Mouse (Mus musculus) neural tube, embryonic 15.5 days (tissue): ENCODE results near the gene Ehhadh. TPM values are rescaled to one million over a fixed set of nuclear protein-coding genes. Genes with fewer than 3 reads are reported as not detected.
"Not testable (repeated sequence)": the region's sequence is repeated elsewhere in the genome, so short reads cannot be mapped to it uniquely, and the experiment has no call there.

Source experiments
- ATAC-seq: fragments of 200-750 bp; cut with Nextera tagmentation; 2 replicates; pipeline ENCODE4 v1.8.0; 2017; ENCODE audit warnings: mild to moderate bottlenecking, moderate TSS enrichment, moderate library complexity; ENCODE audit not compliant: low FRiP score
- H3K27ac ChIP-seq: fragments of 300-500 bp; sonication (generic); replicated peaks from 2 replicates; pipeline ENCODE4 v1.5.1; 2015; ENCODE audit warnings: mild to moderate bottlenecking, inconsistent platforms
- H3K27me3 ChIP-seq: fragments of 300-500 bp; sonication (generic); replicated peaks from 2 replicates; pipeline ENCODE4 v1.6.1; 2015; ENCODE audit warnings: inconsistent platforms
- H3K36me3 ChIP-seq: fragments of 300-500 bp; sonication (generic); 2 replicates; pipeline ENCODE4 v1.6.1; 2015; ENCODE audit warnings: inconsistent platforms
- H3K4me1 ChIP-seq: fragments of 300-500 bp; sonication (generic); 2 replicates; pipeline ENCODE4 v1.6.1; 2015; ENCODE audit warnings: inconsistent platforms
- H3K4me2 ChIP-seq: fragments of 300-500 bp; sonication (generic); 2 replicates; pipeline ENCODE4 v1.6.1; 2015; ENCODE audit warnings: inconsistent platforms, mild to moderate bottlenecking, moderate library complexity
- H3K4me3 ChIP-seq: fragments of 300-500 bp; sonication (generic); replicated peaks from 2 replicates; pipeline ENCODE4 v1.5.1; 2015; ENCODE audit warnings: mild to moderate bottlenecking, inconsistent platforms
- H3K9ac ChIP-seq: fragments of 300-500 bp; sonication (generic); replicated peaks from 2 replicates; pipeline ENCODE4 v1.6.1; 2015; ENCODE audit warnings: mild to moderate bottlenecking, inconsistent platforms
- H3K9me3 ChIP-seq: fragments of 300-500 bp; sonication (generic); replicated peaks from 2 replicates; pipeline ENCODE4 v1.6.1; 2016; ENCODE audit warnings: inconsistent platforms
- WGBS: fragments of 180-500 bp; shearing (Covaris S2); methylation state at CpG from one replicate; pipeline ENCODE4 v1.1.7; 2015; ENCODE audit warnings: mixed read lengths; 5-methylcytosine and 5-hydroxymethylcytosine counted together
- polyA plus RNA-seq: library from polyadenylated mRNA; unstranded; fragments of >200 nt; fragmentation: Nextera tagmentation; extraction: Ambion mirVana; gene quantifications from 2 replicates; pipeline ENCODE4 v1.2.1, GENCODE M21; 2015

Ehhadh gene
- polyA plus RNA-seq, 1 experiment from 2014 or later = 1.7 TPM

- Histone ChIP-seq H3K4me2 (no peak overlapping the region), H3K4me1 (no peaks in the 10 kb centered on the region), H3K9ac (no peak overlapping the region), H3K9me3 (no peaks in the 10 kb centered on the region), H3K36me3 (no peaks in the 10 kb centered on the region), H3K27me3 (no peaks in the 10 kb centered on the region), H3K4me3 (no peak overlapping the region), H3K27ac (no peak overlapping the region)
- WGBS = 75% methylated on average over 9 of the region's 9 CpGs
- no peak for ATAC-seq
Measured at GRCm38 (mm10) chr16:21825612-21826031, 38.0 kb upstream of the Ehhadh start.

- Histone ChIP-seq H3K9me3 (no peaks in the 10 kb centered on the region), H3K9ac (no peak overlapping the region), H3K27me3 (no peaks in the 10 kb centered on the region), H3K4me2 (no peak overlapping the region), H3K4me3 (no peak overlapping the region), H3K27ac (no peak overlapping the region), H3K4me1 (peaks cover 8% of the 10 kb centered on the region), H3K36me3 (no peaks in the 10 kb centered on the region)
- ATAC-seq = no peak
- 55% methylated on average over 8 of the region's 8 CpGs for WGBS
Measured at GRCm38 (mm10) chr16:21818629-21819028, 31.0 kb upstream of the Ehhadh start.

- Histone ChIP-seq H3K4me1 (peaks cover 8% of the 10 kb centered on the region), H3K9me3 (no peaks in the 10 kb centered on the region), H3K4me2 (no peak overlapping the region), H3K4me3 (no peak overlapping the region), H3K27ac (no peak overlapping the region), H3K9ac (no peak overlapping the region), H3K36me3 (no peaks in the 10 kb centered on the region), H3K27me3 (no peaks in the 10 kb centered on the region)
- 49% methylated on average over 9 of the region's 9 CpGs for WGBS
- no peak for ATAC-seq
Measured at GRCm38 (mm10) chr16:21818132-21818531, 30.5 kb upstream of the Ehhadh start.

GRCm38 (mm10) chr16:21815669-21816010, 28.0 kb upstream of the Ehhadh start:
- Histone ChIP-seq H3K4me1 (peaks cover 8% of the 10 kb centered on the region), H3K9me3 (no peaks in the 10 kb centered on the region), H3K27ac (peak overlapping the region; percentile 76), H3K4me3 (peak overlapping the region; percentile 17; the same call in 1 of the 2 replicates), H3K9ac (peak overlapping the region; percentile 36; the same call in 1 of the 2 replicates), H3K27me3 (no peaks in the 10 kb centered on the region), H3K4me2 (peak overlapping the region; percentile 40), H3K36me3 (no peaks in the 10 kb centered on the region)
- peak; percentile 74 for ATAC-seq
- 15% methylated on average over 7 of the region's 7 CpGs for WGBS

GRCm38 (mm10) chr16:21814861-21815668, 27.5 kb upstream of the Ehhadh start:
- Histone ChIP-seq H3K4me2 (peak overlapping the region; percentile 40), H3K27ac (peak overlapping the region; percentile 76), H3K36me3 (peaks cover 3% of the 10 kb centered on the region; the same call in 1 of the 2 replicates), H3K9ac (peak overlapping the region; percentile 36; the same call in 1 of the 2 replicates), H3K9me3 (no peaks in the 10 kb centered on the region), H3K4me1 (peaks cover 8% of the 10 kb centered on the region), H3K4me3 (peak overlapping the region; percentile 17; the same call in 1 of the 2 replicates), H3K27me3 (no peaks in the 10 kb centered on the region)
- peak; percentile 77 for ATAC-seq
- 50% methylated on average over 11 of the region's 11 CpGs for WGBS

- no peak overlapping the region for H3K4me3 ChIP-seq
- no peak overlapping the region for H3K27ac ChIP-seq
- no peak overlapping the region for H3K4me2 ChIP-seq
- 72% methylated on average over 6 of the region's 6 CpGs for WGBS
- H3K9ac ChIP-seq = no peak overlapping the region
- peaks cover 8% of the 10 kb centered on the region for H3K4me1 ChIP-seq
- no peaks in the 10 kb centered on the region for H3K9me3 ChIP-seq
- H3K36me3 ChIP-seq = peaks cover 15% of the 10 kb centered on the region
- ATAC-seq = no peak
- H3K27me3 ChIP-seq = no peaks in the 10 kb centered on the region
Measured at GRCm38 (mm10) chr16:21813164-21813834, 25.7 kb upstream of the Ehhadh start.

- not testable (repeated sequence) for H3K27ac ChIP-seq, H3K4me2 ChIP-seq, H3K4me1 ChIP-seq, ATAC-seq, H3K9me3 ChIP-seq, H3K27me3 ChIP-seq, H3K9ac ChIP-seq, H3K4me3 ChIP-seq
- WGBS = 88% methylated on average over 7 of the region's 7 CpGs
- H3K36me3 ChIP-seq = peaks cover 31% of the 10 kb centered on the region
Measured at GRCm38 (mm10) chr16:21807786-21808185, 20.2 kb upstream of the Ehhadh start.

GRCm38 (mm10) chr16:21806892-21807291, 19.3 kb upstream of the Ehhadh start:
- Histone ChIP-seq H3K27me3 (no peaks in the 10 kb centered on the region), H3K4me2 (no peak overlapping the region), H3K9ac (no peak overlapping the region), H3K27ac (no peak overlapping the region), H3K9me3 (no peaks in the 10 kb centered on the region), H3K4me3 (no peak overlapping the region), H3K4me1 (no peaks in the 10 kb centered on the region), H3K36me3 (peaks cover 32% of the 10 kb centered on the region)
- 93% methylated on average over 1 of the region's 1 CpGs for WGBS
- ATAC-seq = no peak

GRCm38 (mm10) chr16:21804258-21804657, 16.7 kb upstream of the Ehhadh start:
- H3K4me3 ChIP-seq = no peak overlapping the region
- no peaks in the 10 kb centered on the region for H3K4me1 ChIP-seq
- no peak overlapping the region for H3K9ac ChIP-seq
- H3K36me3 ChIP-seq = peaks cover 39% of the 10 kb centered on the region
- H3K4me2 ChIP-seq = no peak overlapping the region
- H3K9me3 ChIP-seq = no peaks in the 10 kb centered on the region
- no peaks in the 10 kb centered on the region for H3K27me3 ChIP-seq
- no peak overlapping the region for H3K27ac ChIP-seq
- ATAC-seq = no peak
- 83% methylated on average over 1 of the region's 1 CpGs for WGBS

- Histone ChIP-seq H3K9ac (peak overlapping the region; percentile 30; the same call in 1 of the 2 replicates), H3K27me3 (no peaks in the 10 kb centered on the region), H3K36me3 (peaks cover 6% of the 10 kb centered on the region), H3K9me3 (no peaks in the 10 kb centered on the region), H3K4me2 (peak overlapping the region; percentile 81), H3K4me1 (peaks cover 17% of the 10 kb centered on the region), H3K27ac (no peak overlapping the region), H3K4me3 (peak overlapping the region; percentile 95)
- no peak for ATAC-seq
- 12% methylated on average over 5 of the region's 5 CpGs for WGBS
Measured at GRCm38 (mm10) chr16:21795071-21795470, 7.5 kb upstream of the Ehhadh start.

- peak; percentile 16 for ATAC-seq
- H3K27me3 ChIP-seq = no peaks in the 10 kb centered on the region
- H3K4me1 ChIP-seq = peaks cover 17% of the 10 kb centered on the region
- peak overlapping the region; percentile 95 for H3K4me3 ChIP-seq
- no peaks in the 10 kb centered on the region for H3K9me3 ChIP-seq
- H3K4me2 ChIP-seq = peak overlapping the region; percentile 81
- peaks cover 6% of the 10 kb centered on the region for H3K36me3 ChIP-seq
- H3K9ac ChIP-seq = peak overlapping the region; percentile 89
- peak overlapping the region; percentile 93 for H3K27ac ChIP-seq
- WGBS = under 1% methylated on average over 14 of the region's 14 CpGs
Measured at GRCm38 (mm10) chr16:21794697-21795045, 7.1 kb upstream of the Ehhadh start.
